Mouse (Mus musculus) right cerebral cortex, postnatal 10 days (tissue): ENCODE results near the gene Rora.
A peak's percentile ranks its signal among the peaks of the same experiment; 100 is the strongest.

Experiments
- DNase-seq, 2 experiments: peaks; one replicate each; pipeline ENCODE4 v3.0.0; 2021; ENCODE audit warnings: low spot score in 2 of 2

Gene Rora

DNA sequence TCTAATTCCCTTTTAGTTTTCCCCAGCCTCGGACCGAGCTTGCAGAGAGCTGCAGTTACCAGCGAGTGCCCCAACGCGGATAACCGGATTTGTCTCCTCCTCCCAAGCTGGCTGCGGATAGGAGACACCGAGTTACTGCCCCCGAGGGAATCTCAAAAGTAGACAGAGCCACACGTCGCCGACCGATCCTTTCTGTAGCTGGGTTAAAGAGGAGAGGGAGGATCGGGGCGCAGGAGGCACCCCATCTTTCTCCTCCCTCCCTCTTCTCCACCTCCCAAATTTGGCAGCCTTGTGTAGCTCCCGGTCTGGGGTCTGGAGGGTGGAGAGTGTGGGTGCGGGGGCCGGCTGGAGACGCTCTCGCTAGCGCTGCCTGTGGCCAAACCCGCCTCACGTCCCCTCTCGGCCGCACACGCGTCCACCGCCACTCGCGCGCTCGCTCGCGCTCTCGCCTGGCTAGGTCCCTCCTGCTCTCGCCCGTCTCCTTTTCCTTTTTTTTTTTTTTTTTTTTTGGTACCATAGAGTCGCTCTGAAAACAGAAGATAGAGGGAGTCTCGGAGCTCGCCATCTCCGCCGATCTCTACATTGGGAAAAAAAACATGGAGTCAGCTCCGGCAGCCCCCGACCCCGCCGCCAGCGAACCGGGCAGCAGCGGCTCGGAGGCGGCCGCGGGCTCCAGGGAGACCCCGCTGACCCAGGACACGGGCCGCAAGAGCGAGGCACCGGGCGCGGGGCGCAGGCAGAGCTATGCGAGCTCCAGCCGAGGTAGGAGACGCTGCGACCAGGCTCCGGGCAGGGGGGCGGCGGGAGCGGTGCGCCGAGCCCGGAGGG is at the start of gene Rora:
TSS of gene Rora (plus strand) at position 576 of the 828 bp plus-strand sequence.
- DNase-seq = peak; percentile 81 to 83

- DNase-seq = no peak
Measured at GRCm38 (mm10) chr9:68614006-68614405, 39.6 kb upstream of the Rora start.

DNA sequence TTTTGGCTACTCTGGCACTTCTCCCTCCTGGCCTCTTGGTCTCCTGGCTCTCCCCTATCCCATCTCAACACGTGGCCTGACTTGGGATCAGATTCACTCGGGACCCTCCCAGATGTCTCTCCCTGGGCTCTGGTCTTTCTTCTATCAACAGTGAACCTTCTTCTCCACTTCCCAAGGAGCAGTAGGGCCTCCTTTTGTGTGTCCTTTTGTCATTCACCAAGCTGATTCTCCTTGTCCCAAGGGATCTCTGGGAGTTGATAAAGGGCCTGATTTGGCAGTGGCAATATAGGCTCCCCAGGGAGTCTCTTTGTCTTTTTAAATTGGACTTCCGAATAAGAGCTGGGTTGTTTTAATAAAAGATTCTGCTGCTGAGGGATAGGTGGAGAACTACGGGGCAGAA is 36.5 kb upstream of the Rora start:
- no peak for DNase-seq

DNA sequence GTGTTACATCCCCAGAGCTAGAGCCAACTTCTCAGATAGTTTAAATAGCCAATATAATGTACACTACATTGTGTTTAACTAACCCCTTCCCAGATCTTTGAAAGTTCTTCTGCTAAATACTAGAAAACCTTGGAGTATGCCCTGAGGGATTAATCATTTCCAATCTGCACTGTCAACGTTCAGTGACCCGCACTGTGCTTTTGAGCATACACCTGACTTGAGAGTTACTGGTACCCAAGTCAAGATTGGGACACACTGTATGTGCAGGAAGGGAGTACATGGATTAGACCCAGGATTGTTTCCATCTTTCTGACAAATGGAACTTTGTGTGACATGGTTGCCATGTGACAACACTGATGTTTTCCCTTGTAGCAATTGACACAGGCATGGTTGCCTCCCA is 33.5 kb upstream of the Rora start:
- DNase-seq = no peak

- DNase-seq = no peak
Measured at GRCm38 (mm10) chr9:68620441-68620840, 33.1 kb upstream of the Rora start.

DNA sequence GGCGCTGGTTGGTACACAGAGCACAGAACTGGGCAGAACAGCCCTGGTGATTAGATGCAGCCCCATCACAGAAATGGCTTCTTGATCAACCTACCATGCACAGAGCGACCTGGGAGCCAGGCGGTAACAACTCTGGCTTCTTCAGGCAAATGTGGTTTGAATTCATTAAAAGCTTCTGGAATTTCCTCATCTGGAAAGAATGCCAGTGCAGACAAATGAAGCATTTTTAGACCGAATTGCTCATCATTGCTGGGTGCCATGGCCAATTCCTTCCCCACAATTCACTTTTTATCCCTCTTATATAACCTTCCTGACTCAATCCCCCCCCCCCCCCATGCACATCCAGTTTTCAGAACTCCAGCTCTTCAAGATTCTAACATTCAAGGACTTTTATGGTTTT is 28.6 kb upstream of the Rora start:
- no peak for DNase-seq

GRCm38 (mm10) chr9:68637301-68637700 is 16.3 kb upstream of the Rora start:
- no peak for DNase-seq

GRCm38 (mm10) chr9:68641123-68641522 is 12.5 kb upstream of the Rora start:
- DNase-seq = no peak

GRCm38 (mm10) chr9:68648061-68648460 is 5.5 kb upstream of the Rora start:
- DNase-seq = no peak

- no peak for DNase-seq
Measured at GRCm38 (mm10) chr9:68654039-68654332, 400 bp downstream of the Rora start.

DNA sequence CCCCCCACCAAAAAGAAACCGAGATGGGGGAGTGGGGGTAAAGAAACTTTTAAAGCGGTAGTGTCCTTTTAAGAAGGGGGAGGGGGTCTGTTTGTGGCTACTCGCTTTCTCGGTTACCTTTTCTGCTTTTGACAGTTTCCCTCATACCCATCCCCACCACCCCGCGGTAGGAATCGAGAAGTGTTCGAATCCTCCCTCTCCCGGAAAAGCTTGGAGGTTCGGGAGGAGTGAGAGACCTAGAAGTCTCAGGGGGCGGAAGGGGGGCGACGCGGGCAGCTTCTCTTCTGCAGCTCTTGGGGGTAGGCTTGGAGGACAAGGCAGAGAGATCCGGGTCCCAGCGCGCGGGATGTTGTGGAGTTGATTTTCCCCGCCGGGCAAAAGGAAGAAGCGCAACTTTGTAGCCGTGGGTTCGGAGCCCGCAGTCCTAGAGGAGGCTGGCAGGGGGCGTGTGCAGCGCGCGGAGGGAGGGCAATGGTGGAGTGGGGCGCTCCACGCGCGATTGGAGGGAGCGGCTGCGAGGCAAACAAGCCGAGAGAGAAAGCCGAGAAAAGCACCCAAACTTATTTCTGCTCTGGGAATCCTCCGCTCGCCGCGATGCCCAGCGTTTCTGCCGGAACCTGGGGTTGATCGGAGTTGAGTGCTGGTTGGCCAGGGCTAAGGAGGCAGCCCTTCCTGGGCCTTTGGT is 889 bp downstream of the Rora start:
- peak; percentile 59 to 68 for DNase-seq

DNA sequence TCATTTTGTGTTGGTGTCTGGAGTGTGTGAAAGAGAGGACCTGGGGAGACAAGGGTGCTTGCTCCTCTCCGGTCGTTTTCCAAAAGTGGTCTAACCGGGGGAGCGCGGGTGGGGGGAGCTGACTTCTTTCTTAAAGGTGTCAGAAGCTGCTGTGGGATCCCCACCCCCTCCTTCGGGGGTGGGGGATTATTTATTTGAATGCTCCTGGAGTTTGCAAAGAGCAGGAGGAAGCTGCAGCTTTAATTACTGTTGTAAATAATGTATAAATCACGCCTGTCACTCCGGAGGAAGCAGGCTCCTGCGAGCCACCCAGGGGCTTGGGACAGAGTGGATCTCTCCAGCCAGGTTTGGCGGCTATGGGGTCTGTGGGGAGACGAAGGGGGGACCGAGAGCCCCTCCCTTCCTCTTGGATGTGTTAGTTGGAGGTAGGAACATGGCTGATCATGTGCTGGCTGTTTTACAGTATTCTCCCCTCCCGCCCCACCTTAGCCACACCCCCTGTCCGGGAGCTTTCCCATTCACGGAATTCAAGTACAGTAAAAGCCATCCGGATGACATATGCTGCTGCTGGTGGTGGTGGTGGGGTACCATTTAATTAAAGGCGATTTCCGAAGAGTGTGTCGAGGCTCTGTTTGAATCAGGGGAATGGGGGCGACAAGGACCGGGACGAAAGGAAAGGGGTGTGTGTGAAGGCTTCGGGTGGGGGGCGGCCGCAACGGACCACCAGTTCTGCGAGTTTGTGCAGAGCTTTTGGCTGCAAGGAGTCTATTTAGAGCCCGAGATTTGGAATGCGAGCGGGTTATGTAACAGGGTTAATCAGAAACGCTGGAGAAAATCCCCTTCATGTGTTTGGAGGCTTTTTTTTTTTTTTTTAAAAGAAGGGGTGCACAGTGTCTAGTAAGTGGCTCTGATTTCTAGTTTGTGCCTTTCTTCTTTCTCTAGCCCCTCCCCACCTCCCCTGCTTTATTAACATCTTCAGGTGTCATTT is 1.7 kb downstream of the Rora start:
- DNase-seq = peak; percentile 53 to 56

- DNase-seq = no peak
Measured at GRCm38 (mm10) chr9:68656076-68656795, 2.6 kb downstream of the Rora start.

GRCm38 (mm10) chr9:68656796-68657130 is 3.2 kb downstream of the Rora start:
- no peak for DNase-seq

DNA sequence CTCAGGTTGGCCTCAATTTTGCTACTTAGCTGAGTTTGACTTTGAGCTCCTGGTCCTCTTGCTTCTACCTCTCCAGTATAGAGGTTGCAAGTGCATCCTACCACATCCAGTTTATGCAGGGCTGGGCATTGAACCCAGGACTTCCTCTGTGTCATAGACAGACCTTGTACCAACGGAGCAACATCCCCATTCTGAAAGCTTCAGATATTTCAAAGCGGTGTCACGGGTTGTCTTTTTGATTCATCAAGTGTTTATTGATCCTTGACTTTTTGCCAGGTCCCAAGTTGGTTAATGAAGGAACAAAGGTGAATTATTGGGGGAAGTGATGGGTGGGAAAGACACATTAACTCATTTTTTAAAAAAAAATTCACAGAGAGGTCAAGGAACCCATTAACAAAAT is 17.1 kb downstream of the Rora start:
- DNase-seq = no peak

GRCm38 (mm10) chr9:68672459-68672858 is 18.9 kb downstream of the Rora start:
- peak in 1 of 2 experiments; percentile 40 for DNase-seq

GRCm38 (mm10) chr9:68673221-68673620 is 19.6 kb downstream of the Rora start:
- DNase-seq = no peak

DNA sequence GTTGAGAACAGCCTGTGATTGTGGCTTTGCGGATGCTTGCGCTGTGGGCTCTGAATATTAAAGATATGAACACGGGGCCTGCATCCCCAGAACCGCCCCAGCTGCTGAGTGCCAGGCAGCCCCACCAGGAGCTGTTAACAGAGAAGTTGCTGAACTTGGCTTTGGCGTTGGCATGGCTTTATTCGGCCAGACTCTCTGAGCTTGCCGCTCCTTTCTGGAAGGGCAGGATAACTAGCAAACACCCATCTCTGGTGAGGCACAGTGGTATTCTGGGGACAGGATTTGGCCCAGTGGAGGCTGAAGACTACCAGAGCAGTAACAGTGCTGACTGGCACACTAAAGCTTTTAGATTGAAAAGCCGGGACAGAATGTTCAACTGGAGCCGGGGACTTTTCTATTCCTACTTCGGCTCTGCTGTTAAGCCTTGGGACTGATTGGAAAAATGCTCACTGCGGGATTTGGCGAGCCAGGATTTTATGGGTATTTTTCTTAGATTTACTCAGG is 26.3 kb downstream of the Rora start:
- DNase-seq = peak; percentile 55 to 66

DNA sequence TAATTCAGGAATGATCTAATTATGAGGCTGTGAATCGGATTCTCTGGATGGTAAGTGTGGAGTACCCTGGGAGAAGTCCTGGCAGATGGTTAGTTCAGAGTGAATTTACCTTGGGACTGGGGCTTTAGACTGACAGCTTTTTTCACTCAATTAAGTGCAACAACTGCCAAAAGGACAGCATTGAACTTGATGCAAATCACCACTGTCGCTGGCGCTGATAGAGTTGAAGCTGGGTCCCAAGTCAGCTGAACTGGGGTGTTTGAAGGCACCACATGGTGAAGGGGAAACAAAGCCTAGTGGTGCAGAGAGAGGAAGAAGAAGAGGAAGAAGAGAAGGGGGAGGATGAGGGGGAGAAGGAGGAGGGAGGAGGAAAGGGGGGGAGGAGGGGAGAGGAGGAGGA is 30.4 kb downstream of the Rora start:
- DNase-seq = no peak

DNA sequence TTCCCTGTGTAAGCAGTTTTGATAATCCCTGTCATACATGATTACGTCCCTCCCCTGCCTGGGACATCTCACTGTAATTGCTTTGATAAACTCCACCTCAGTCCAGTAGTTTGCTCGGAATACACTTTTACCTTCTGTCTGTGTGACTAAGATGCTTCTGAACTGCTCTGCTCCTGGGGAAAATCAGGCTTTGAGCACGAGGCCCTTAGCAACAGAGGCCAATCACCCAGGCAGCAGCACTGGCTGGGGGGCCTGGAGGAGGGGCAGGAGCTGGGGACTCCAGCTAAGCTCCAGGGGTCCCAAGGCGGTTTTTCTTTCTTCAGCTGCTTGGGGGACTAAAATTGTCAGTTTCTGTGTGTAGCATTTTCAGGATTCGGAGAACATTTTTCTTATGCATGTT is 32.0 kb downstream of the Rora start:
- DNase-seq = no peak

GRCm38 (mm10) chr9:68687251-68687874 is 33.8 kb downstream of the Rora start:
- DNase-seq = no peak
